Mouse (Mus musculus) heart, embryonic 13.5 days (tissue): ENCODE measurements around the gene Aox3. TPM values are rescaled to one million over a fixed set of nuclear protein-coding genes. Genes with fewer than 3 reads are reported as not detected.

Source experiments
- ATAC-seq: fragments of 200-750 bp; cut with Nextera tagmentation; 2 replicates; pipeline ENCODE4 v1.8.0; 2017; ENCODE audit warnings: moderate TSS enrichment; ENCODE audit not compliant: insufficient number of reproducible peaks, low FRiP score, low TSS enrichment; ENCODE audit errors: extremely low read depth
- H3K27ac ChIP-seq: fragments of 300-500 bp; sonication (generic); replicated peaks from 2 replicates; pipeline ENCODE4 v1.5.1; 2015; ENCODE audit warnings: moderate library complexity, mild to moderate bottlenecking, inconsistent platforms
- H3K27me3 ChIP-seq: fragments of 300-500 bp; sonication (generic); replicated peaks from 2 replicates; pipeline ENCODE4 v1.6.1; 2015; ENCODE audit warnings: mild to moderate bottlenecking, inconsistent platforms
- H3K36me3 ChIP-seq: fragments of 300-500 bp; sonication (generic); 2 replicates; pipeline ENCODE4 v1.6.1; 2015; ENCODE audit warnings: mild to moderate bottlenecking, inconsistent platforms
- H3K4me1 ChIP-seq: fragments of 300-500 bp; sonication (generic); 2 replicates; pipeline ENCODE4 v1.6.1; 2015; ENCODE audit warnings: inconsistent platforms
- H3K4me2 ChIP-seq: fragments of 300-500 bp; sonication (generic); 2 replicates; pipeline ENCODE4 v1.6.1; 2015; ENCODE audit warnings: inconsistent platforms, mild to moderate bottlenecking, moderate library complexity
- H3K4me3 ChIP-seq: fragments of 300-500 bp; sonication (generic); 2 replicates; pipeline ENCODE4 v1.5.1; 2015; ENCODE audit warnings: moderate library complexity, mild to moderate bottlenecking, inconsistent platforms
- H3K9ac ChIP-seq: fragments of 300-500 bp; sonication (generic); 2 replicates; pipeline ENCODE4 v1.6.1; 2015; ENCODE audit warnings: inconsistent platforms, mild to moderate bottlenecking, moderate library complexity
- H3K9me3 ChIP-seq: fragments of 300-500 bp; sonication (generic); 2 replicates; pipeline ENCODE4 v1.6.1; 2016; ENCODE audit warnings: inconsistent platforms
- WGBS: fragments of 180-500 bp; shearing (Covaris S2); methylation state at CpG from one replicate; pipeline ENCODE4 v1.1.7; 2015; ENCODE audit warnings: mixed read lengths; 5-methylcytosine and 5-hydroxymethylcytosine counted together
- polyA plus RNA-seq: library from polyadenylated mRNA; unstranded; fragments of >200 nt; fragmentation: Nextera tagmentation; extraction: Ambion mirVana; gene quantifications from 2 replicates; pipeline ENCODE4 v1.2.1, GENCODE M21; 2015

Gene Aox3
- polyA plus RNA-seq = 0.04 and 0.15 TPM in 2 replicates

- 0 out of 2 replicates have a peak, but pooled peaks cover 5% of the 10 kb centered on the region for H3K27me3 ChIP-seq
- no peaks in the 10 kb centered on the region for H3K9me3 ChIP-seq
- H3K27ac ChIP-seq = no peak within 1 kb of the TSS
- peak within 1 kb of the TSS; percentile 57 for H3K4me2 ChIP-seq
- H3K36me3 ChIP-seq = no peaks in the 10 kb centered on the region
- peak within 1 kb of the TSS; percentile 22; the same call in 1 of the 2 replicates for H3K4me3 ChIP-seq
- no peak within 1 kb of the TSS for H3K9ac ChIP-seq
- no peak for ATAC-seq
- 11% methylated on average over 11 of the region's 11 CpGs for WGBS
- H3K4me1 ChIP-seq = peaks cover 8% of the 10 kb centered on the region; the same call in 1 of the 2 replicates
Measured at GRCm38 (mm10) chr1:58112880-58113279, at the start of gene Aox3. Aox3 (plus strand) TSS chr1:58113130.

GRCm38 (mm10) chr1:58065151-58065550 lies 47.8 kb upstream of the Aox3 start:
- Histone ChIP-seq H3K4me3 (no peak overlapping the region), H3K27me3 (no peaks in the 10 kb centered on the region), H3K9me3 (no peaks in the 10 kb centered on the region), H3K9ac (no peak overlapping the region), H3K36me3 (no peaks in the 10 kb centered on the region), H3K4me2 (no peak overlapping the region), H3K27ac (no peak overlapping the region), H3K4me1 (no peaks in the 10 kb centered on the region)
- WGBS = 82% methylated on average over 5 of the region's 5 CpGs
- ATAC-seq = no peak

GRCm38 (mm10) chr1:58065606-58066005 lies 47.3 kb upstream of the Aox3 start:
- no peak overlapping the region for H3K9ac ChIP-seq
- no peaks in the 10 kb centered on the region for H3K36me3 ChIP-seq
- H3K27ac ChIP-seq = no peak overlapping the region
- ATAC-seq = no peak
- H3K4me3 ChIP-seq = no peak overlapping the region
- H3K4me2 ChIP-seq = no peak overlapping the region
- no peaks in the 10 kb centered on the region for H3K27me3 ChIP-seq
- no peaks in the 10 kb centered on the region for H3K9me3 ChIP-seq
- WGBS = 74% methylated on average over 3 of the region's 3 CpGs
- no peaks in the 10 kb centered on the region for H3K4me1 ChIP-seq

- no peak for ATAC-seq
- no peak overlapping the region for H3K27ac ChIP-seq
- no peaks in the 10 kb centered on the region for H3K9me3 ChIP-seq
- H3K36me3 ChIP-seq = no peaks in the 10 kb centered on the region
- H3K4me1 ChIP-seq = peaks cover 9% of the 10 kb centered on the region; the same call in 1 of the 2 replicates
- H3K27me3 ChIP-seq = no peaks in the 10 kb centered on the region
- no peak overlapping the region for H3K4me3 ChIP-seq
- no peak overlapping the region for H3K9ac ChIP-seq
- 76% methylated on average over 6 of the region's 6 CpGs for WGBS
- no peak overlapping the region for H3K4me2 ChIP-seq
Measured at GRCm38 (mm10) chr1:58069181-58069580, 43.7 kb upstream of the Aox3 start.

- Histone ChIP-seq H3K36me3 (no peaks in the 10 kb centered on the region), H3K27ac (no peak overlapping the region), H3K4me3 (no peak overlapping the region), H3K4me1 (peaks cover 9% of the 10 kb centered on the region; the same call in 1 of the 2 replicates), H3K9me3 (no peaks in the 10 kb centered on the region), H3K9ac (no peak overlapping the region), H3K4me2 (no peak overlapping the region), H3K27me3 (no peaks in the 10 kb centered on the region)
- 81% methylated on average over 11 of the region's 11 CpGs for WGBS
- no peak for ATAC-seq
Measured at GRCm38 (mm10) chr1:58070091-58070490, 42.8 kb upstream of the Aox3 start.

GRCm38 (mm10) chr1:58071006-58071405 lies 41.9 kb upstream of the Aox3 start:
- Histone ChIP-seq H3K9me3 (no peaks in the 10 kb centered on the region), H3K27ac (no peak overlapping the region), H3K4me2 (no peak overlapping the region), H3K9ac (no peak overlapping the region), H3K27me3 (no peaks in the 10 kb centered on the region), H3K4me3 (no peak overlapping the region), H3K4me1 (peaks cover 9% of the 10 kb centered on the region; the same call in 1 of the 2 replicates), H3K36me3 (no peaks in the 10 kb centered on the region)
- no peak for ATAC-seq
- WGBS = 65% methylated on average over 9 of the region's 9 CpGs

GRCm38 (mm10) chr1:58071509-58071908 lies 41.4 kb upstream of the Aox3 start:
- Histone ChIP-seq H3K9me3 (no peaks in the 10 kb centered on the region), H3K36me3 (no peaks in the 10 kb centered on the region), H3K4me2 (no peak overlapping the region), H3K27me3 (no peaks in the 10 kb centered on the region), H3K4me1 (peaks cover 9% of the 10 kb centered on the region; the same call in 1 of the 2 replicates), H3K27ac (no peak overlapping the region), H3K4me3 (no peak overlapping the region), H3K9ac (no peak overlapping the region)
- WGBS = 79% methylated on average over 1 of the region's 1 CpGs
- ATAC-seq = no peak

- no peak for ATAC-seq
- H3K27me3 ChIP-seq = no peaks in the 10 kb centered on the region
- peaks cover 9% of the 10 kb centered on the region; the same call in 1 of the 2 replicates for H3K4me1 ChIP-seq
- 58% methylated on average over 2 of the region's 2 CpGs for WGBS
- H3K9ac ChIP-seq = no peak overlapping the region
- no peak overlapping the region for H3K4me2 ChIP-seq
- no peak overlapping the region for H3K27ac ChIP-seq
- no peak overlapping the region for H3K4me3 ChIP-seq
- H3K9me3 ChIP-seq = no peaks in the 10 kb centered on the region
- no peaks in the 10 kb centered on the region for H3K36me3 ChIP-seq
Measured at GRCm38 (mm10) chr1:58072416-58072815, 40.5 kb upstream of the Aox3 start.

- WGBS = 70% methylated on average over 12 of the region's 12 CpGs
- H3K4me2 ChIP-seq = no peak overlapping the region
- H3K9ac ChIP-seq = no peak overlapping the region
- no peak for ATAC-seq
- H3K27me3 ChIP-seq = no peaks in the 10 kb centered on the region
- H3K36me3 ChIP-seq = no peaks in the 10 kb centered on the region
- peaks cover 9% of the 10 kb centered on the region; the same call in 1 of the 2 replicates for H3K4me1 ChIP-seq
- no peaks in the 10 kb centered on the region for H3K9me3 ChIP-seq
- no peak overlapping the region for H3K27ac ChIP-seq
- no peak overlapping the region for H3K4me3 ChIP-seq
Measured at GRCm38 (mm10) chr1:58072991-58073730, 39.8 kb upstream of the Aox3 start.

GRCm38 (mm10) chr1:58074266-58074665 lies 38.7 kb upstream of the Aox3 start:
- no peaks in the 10 kb centered on the region for H3K27me3 ChIP-seq
- H3K4me1 ChIP-seq = peaks cover 9% of the 10 kb centered on the region; the same call in 1 of the 2 replicates
- 78% methylated on average over 2 of the region's 2 CpGs for WGBS
- H3K9ac ChIP-seq = no peak overlapping the region
- no peak overlapping the region for H3K27ac ChIP-seq
- no peaks in the 10 kb centered on the region for H3K36me3 ChIP-seq
- no peaks in the 10 kb centered on the region for H3K9me3 ChIP-seq
- H3K4me3 ChIP-seq = no peak overlapping the region
- ATAC-seq = no peak
- no peak overlapping the region for H3K4me2 ChIP-seq

- no peaks in the 10 kb centered on the region for H3K27me3 ChIP-seq
- no peak overlapping the region for H3K4me3 ChIP-seq
- no peak overlapping the region for H3K9ac ChIP-seq
- ATAC-seq = no peak
- no peak overlapping the region for H3K27ac ChIP-seq
- no peaks in the 10 kb centered on the region for H3K9me3 ChIP-seq
- peaks cover 3% of the 10 kb centered on the region; the same call in 1 of the 2 replicates for H3K4me1 ChIP-seq
- H3K36me3 ChIP-seq = no peaks in the 10 kb centered on the region
- no peak overlapping the region for H3K4me2 ChIP-seq
Measured at GRCm38 (mm10) chr1:58077882-58078281, 35.0 kb upstream of the Aox3 start.

GRCm38 (mm10) chr1:58078390-58078789 lies 34.5 kb upstream of the Aox3 start:
- no peaks in the 10 kb centered on the region for H3K36me3 ChIP-seq
- WGBS = 90% methylated on average over 7 of the region's 7 CpGs
- H3K4me1 ChIP-seq = no peaks in the 10 kb centered on the region; the same call in 1 of the 2 replicates
- H3K4me3 ChIP-seq = no peak overlapping the region
- no peak overlapping the region for H3K27ac ChIP-seq
- no peak overlapping the region for H3K9ac ChIP-seq
- ATAC-seq = no peak
- H3K9me3 ChIP-seq = no peaks in the 10 kb centered on the region
- no peaks in the 10 kb centered on the region for H3K27me3 ChIP-seq
- no peak overlapping the region for H3K4me2 ChIP-seq
